Mouse (Mus musculus): ENCODE measurements around the gene Prkn.
A peak's percentile ranks its signal among the peaks of the same experiment; 100 is the strongest.
"Not testable (repeated sequence)": the region's sequence is repeated elsewhere in the genome, so short reads cannot be mapped to it uniquely, and the experiment has no call there.

The Prkn gene

DNA sequence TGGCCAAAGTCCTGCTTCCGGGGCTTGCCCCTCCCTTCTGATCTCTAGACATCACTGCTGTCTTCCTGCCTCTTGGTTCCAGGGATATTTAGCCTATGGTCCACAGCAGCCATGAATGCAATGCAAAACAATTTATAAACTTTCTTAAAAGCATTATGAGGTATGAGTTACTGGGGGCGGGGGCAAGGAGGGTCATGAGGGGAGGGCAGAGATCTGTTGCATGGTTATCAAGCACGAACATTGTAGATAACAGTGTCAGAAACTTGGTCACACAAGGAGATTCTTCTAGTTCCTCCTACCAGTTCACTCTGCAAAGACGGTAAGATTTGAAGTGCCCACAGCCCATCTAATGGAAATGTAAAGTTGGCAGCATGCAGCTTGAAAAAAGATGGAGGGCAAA is 1149.1 kb downstream of the Prkn start:
- no peak for DNase-seq (ENCODE audit: low spot score)

- no peak for DNase-seq (ENCODE audit: low spot score)
Measured at GRCm38 (mm10) chr17:11990386-11991087, 1150.4 kb downstream of the Prkn start.

DNA sequence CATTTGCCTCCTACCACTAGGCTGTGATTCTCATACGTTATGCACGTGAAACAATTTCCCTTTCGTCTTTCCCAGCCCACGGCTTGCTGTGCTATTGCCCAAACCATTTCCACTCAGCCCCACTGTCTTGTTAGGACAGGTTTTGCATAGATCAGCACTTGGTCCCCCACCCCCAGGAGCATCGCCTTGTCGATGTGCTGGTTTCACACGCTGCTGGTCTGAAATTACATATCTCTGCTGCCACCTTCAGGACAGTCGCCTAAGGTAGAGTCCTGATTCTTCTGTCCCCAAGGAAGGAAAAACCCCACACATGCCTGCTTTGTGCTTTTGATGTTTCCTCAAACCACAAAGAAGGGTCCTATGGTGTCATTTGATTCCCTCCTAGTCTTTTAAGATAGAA is 1153.1 kb downstream of the Prkn start:
- no peak for DNase-seq (ENCODE audit: low spot score)

DNA sequence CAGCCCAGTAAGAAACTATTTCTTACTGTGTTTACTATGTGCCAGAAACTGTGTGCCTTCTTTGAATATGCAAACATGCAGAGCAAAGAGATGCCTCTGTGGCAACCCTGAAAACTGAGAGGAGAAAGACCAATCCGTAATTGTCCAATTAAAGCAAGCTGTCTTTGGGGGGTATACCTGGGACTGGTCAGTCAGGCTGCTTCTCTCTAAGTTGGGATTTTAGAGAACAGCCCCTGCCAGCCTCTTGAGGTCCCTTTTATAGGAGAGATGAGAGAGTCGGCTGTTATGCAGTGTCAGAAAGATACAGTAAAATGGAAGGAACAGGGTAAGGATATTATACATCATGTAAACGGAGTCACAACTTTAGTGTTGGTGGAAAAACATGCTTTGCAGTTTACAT is 1154.1 kb downstream of the Prkn start:
- DNase-seq (ENCODE audit: low spot score): no peak

DNA sequence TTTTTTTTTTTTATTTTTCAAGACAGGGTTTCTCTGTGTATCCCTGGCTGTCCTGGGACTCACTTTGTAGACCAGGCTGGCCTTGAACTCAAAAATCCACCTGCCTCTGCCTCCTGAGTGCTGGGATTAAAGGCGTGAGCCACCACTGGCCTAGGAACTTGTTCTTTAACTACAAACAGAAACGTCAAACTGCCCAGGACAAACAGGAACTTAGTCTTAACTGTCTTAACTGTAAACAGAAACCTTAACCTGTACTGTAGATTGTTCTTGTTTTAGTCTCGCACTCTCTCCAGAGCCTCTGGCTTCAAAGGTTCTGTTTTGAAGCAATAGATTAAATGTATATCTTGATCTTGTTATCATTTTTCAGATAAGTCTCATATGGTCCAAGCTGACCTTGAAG is 1154.6 kb downstream of the Prkn start:
- DNase-seq (ENCODE audit: low spot score): not testable (repeated sequence)

DNA sequence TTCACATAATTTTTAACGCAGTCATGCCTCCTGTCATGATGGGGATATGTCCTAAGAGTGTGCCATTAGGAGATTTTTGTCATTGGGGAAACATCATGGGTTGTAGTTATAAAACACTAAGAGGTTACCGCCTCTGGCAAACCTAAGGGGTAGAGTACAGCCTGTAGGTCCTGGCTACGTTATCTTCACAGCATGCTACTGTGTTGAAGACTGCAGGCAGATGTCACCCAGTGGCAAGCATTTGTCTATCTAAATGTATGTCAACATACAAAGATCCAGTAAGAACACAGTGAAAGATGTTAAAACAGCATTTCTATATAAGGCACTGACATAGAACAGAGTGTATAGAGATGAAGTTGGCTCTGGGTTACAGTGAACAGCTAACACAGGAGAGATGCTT is 1155.3 kb downstream of the Prkn start:
- DNase-seq (ENCODE audit: low spot score): no peak

GRCm38 (mm10) chr17:11996311-11996710 is 1156.1 kb downstream of the Prkn start:
- DNase-seq (ENCODE audit: low spot score): peak; percentile 57

DNA sequence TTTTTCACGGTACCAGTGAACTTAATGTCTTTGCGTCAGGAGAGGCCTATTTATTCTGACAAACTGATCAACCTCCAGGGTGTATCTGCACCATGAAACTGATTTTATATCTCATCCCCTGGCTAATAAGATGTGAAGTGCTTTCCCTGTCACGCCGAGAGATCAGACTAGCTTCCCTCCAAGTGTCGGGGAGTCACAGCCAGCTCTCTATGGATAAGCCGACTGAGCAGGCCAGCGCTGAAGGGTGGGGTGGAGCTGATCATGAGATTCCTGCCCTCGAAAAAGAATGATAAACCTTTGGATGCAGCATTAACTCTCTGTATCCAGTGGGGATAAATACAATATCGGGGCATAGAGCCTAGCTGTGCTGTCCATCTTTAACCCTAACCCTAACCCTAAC is 1160.1 kb downstream of the Prkn start:
- no peak for DNase-seq (ENCODE audit: low spot score)

DNA sequence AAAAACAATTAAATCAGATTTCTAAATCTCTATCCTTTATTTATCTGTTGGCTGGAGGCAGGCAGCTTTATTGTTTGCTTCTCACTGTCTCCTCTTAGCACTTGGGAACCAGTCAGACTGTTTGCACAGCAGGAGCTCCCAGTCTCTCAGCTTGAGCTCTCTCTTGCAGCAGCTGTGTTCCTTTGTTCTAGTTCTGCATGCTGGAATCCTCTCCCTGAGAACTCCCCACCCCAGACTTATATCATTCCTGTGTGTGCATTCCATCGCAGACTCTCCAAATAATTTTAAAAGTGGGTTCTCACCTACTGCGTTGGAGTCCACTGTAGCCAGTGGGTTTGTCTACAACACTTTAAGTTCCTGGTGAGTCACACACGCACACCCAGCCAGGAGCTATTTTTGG is 1181.1 kb downstream of the Prkn start:
- DNase-seq (ENCODE audit: low spot score): no peak

DNA sequence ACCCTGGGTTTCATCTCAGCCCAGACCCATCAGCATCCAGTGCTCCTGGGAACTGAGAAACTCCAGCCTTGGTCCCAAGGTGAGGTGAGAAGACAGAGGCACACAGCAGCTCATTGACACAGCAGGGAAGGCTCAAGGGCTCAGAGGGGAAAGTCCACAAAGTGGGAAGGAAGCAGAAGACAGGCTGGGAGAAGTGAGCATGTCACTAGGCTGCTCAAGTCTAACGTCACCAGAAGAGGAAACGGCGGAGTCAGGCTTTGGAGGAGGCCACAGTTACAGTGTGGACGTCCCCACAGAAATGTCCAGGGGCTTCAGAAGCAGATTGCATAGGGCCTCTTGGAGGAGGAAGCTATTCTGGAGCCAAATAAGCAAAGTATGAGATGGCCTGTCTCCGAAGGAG is 1189.2 kb downstream of the Prkn start:
- no peak for DNase-seq (ENCODE audit: low spot score)

DNA sequence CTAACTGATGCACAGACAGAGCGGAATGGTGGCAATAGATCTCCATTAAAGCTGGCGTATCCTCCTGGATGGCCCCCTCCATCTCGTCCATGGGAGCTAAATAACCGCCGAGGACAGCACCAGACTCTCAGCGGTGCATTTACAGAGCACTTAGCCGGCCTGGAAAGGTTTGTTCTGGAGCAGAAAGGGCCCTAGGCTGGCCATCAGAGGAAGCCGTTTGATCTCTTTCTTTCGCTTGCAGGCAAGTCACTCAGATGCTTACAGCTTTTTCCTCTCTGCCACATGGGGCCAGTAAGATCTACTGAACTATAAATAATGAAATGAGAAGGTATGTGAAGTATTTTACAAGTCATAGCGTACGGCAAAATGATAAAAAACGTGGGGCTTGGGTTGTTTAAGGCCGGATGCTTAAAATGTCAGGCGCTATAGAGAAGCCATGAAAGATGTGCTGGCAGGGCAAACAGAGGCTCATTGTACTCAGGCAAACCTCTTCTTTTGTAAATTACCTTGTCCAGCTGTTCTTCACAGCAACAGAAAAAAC is 1189.8 kb downstream of the Prkn start:
- DNase-seq (ENCODE audit: low spot score): no peak

GRCm38 (mm10) chr17:12030556-12031160 is 1190.5 kb downstream of the Prkn start:
- no peak for DNase-seq (ENCODE audit: low spot score)

DNA sequence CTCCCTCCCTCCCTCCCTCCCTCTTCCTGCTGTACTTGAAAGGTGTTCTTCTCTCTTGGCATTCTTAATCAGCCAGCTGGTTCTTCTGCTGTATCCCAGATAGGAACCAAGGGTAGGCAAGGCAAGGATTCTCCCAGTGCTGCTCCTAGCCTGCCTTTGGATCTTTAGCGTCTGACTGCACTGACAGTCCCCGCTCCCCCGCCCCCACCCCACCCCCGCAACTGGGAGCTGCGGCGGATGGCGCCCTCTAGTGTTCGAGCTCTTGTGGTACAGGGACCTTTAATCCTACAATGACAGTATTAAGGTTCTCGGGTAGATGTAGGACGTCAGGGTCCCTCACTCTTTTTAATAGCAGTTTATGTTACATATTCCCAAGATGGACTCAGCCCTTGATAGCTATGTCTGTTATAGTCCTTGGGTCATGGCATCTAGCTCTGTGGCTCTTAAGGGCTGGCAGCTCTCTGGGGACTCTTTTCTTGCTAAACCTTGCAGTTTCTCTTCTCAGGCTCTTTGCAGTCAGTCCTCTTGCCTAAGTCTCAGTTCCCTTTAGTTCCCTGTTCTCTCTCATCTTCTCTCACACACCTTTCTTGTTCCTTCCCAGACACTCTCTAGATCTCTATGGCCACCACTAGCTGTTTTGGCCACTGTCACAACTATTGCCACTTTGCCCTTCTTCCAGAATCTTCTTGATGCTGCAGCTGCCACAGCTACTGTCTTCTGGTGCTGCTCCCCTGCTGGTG is 1191.2 kb downstream of the Prkn start:
- DNase-seq (ENCODE audit: low spot score): peak; percentile 33

DNA sequence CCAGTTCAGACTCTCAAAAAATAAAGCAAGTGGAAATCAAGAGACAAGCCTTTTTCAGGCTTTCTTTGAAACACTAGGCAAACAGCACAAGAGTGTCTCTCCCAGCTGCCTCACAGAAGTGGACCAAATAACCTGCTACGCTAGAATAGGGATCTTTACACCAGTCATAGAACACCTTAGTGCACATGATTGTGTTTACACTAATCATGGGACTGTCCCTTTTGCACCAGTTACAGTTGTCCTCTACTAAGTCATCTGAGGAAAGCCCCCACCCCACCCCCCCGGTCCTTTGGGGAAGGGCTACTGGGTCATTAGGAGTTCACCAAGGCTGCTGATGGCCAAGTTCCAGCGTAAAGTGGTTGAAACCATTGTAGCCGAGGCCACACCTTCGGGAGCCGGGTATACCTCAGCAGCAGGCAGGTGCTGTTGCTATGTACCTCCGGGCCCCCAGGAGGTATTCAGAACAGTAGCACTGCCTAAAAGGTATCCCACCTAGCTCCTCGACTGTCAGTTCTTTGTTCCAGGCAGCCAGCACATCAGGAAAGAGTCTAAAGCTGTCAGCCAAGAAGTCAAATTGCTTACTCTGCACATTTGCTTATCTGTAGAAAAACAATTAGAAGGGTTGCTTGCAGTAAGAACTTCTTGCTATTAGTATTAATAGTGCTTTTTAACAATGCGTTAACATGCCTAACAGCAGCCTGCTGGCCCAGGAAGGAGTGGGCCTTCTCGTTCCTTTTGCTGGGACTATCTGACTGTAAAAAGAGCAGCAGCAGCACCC is 1192.0 kb downstream of the Prkn start:
- no peak for DNase-seq (ENCODE audit: low spot score)

DNA sequence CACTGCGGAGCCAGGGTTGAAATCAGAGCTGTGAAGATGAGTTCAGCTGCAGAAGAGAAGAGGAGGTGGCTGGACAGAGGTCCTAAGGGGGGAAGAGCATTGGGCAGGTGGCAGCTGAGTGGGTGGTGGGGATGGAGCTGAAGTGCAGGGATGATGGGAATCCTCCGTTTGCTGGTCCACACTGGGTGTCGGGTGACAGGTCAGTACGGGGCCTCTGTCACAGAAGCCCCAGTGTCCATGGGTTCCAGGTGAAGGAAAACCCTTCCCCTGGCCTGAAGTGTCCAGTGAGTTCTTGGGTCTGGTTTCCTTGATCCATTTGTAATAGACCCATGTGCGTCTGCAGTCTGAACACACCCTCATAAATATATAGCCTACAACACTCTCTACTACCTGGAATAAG is 1195.2 kb downstream of the Prkn start:
- DNase-seq (ENCODE audit: low spot score): no peak

DNA sequence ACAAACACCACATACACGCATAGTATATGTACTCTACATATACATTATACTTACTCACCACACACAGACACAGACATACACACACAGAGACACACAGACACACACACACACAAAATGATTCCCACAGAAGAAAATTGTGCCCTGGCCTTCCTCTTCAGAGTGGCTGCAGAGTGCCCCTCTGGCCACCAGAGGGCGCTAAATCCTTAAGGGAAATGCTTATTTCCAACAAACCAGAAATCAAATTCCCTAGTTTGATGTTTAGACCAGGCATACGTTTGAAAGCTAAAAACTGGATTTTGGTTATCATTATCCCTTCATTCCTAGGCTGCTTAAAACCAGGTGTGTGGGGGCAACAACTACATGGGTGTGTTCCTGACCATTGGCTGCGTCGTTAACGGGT is 1196.0 kb downstream of the Prkn start:
- DNase-seq (ENCODE audit: low spot score): no peak

DNA sequence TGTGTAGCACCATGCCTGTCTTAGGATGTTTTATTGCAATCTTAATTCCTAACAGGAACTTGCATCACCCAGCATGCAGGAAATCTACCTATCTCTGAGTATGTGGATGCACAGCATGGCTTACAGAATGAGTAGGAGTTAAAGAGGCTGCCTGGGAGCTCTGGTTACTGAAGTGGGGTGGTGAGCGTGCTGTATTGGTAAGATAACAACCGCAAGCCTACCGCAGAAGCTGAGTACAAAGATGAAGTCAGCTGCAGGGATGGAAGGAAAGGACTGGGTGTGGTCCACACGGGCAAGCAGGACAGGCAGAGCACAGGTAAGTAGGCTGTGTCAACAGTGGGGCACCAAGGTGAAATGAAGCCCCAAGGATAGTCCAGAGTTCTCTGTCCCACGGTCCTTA is 1196.9 kb downstream of the Prkn start:
- no peak for DNase-seq (ENCODE audit: low spot score)

DNA sequence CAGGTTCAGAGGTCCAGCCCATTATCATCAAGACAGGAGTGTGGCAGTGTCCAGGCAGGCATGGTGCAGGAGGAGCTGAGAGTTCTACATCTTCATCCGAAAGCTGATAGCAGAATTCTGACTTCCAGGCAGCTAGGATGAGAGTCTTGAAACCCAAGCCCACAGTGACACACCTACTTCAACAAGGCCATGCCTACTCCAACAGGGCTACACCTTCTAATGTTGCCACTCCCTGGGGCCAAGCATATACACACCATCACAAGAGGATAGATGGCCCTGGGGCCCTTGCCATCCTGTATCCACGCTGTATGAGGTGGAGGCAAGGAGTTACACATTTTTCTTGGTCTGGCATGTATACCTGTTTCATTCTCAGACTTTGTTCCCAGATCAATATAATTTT is 1197.4 kb downstream of the Prkn start:
- DNase-seq (ENCODE audit: low spot score): no peak

DNA sequence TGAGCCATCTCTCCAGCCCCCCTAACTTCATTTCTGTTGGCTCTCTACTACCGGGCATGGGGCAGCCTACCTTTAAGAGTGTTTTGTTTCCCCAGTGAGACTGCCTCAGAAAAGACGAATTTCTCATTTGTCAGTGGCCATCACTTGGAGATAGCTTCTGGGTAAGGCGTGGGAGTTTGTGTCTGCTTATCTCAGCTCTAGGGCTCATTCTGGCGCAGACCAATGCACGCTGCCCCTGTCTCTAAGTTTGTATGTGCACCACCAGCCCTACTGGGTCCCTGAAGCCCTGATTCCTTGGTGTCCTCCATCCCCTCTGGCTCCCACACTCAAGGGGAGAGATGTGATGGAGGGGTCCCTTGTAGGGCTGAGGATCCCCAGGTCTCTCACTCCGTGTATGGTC is 1198.3 kb downstream of the Prkn start:
- no peak for DNase-seq (ENCODE audit: low spot score)

- peak; percentile 81 for DNase-seq (ENCODE audit: low spot score)
Measured at GRCm38 (mm10) chr17:12039188-12039587, 1199.0 kb downstream of the Prkn start.

DNA sequence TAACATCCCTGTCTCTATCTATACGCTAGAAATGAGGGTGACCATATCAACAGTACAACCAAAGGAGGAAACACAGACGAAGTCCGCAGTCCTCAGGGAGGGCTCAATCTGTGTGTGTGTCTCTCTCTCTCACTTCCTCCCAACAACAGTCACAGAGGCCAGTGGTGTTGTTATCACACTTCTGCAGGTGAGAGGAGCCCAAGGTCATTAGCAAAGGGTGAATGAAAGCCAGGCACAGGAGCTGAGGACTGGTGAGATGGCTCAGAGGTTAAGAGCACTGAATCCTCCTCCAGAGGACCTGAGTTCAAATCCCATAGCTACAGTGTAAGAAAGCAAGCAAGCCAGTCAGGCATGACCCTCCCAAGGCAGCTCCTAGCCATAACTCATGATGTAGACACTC is 1199.7 kb downstream of the Prkn start:
- no peak for DNase-seq (ENCODE audit: low spot score)

GRCm38 (mm10) chr17:12040546-12040945 is 1200.4 kb downstream of the Prkn start:
- no peak for DNase-seq (ENCODE audit: low spot score)
